Mouse (Mus musculus) left cerebral cortex, adult 6 months (tissue): Measurements from ENCODE around the gene Cxxc4. TPM values are rescaled to one million over a fixed set of nuclear protein-coding genes. Genes with fewer than 3 reads are reported as not detected.

Experiments used
- long read RNA-seq, 2 experiments: library from polyadenylated mRNA; unstranded; transcript quantifications; one replicate each; pipeline ENCODE4 v2.0.0; 2019 to 2020
- polyA plus RNA-seq: library from polyadenylated mRNA; unstranded; fragments of <200 nt; fragmentation: Nextera tagmentation; gene quantifications from 2 replicates; pipeline ENCODE4 v1.2.3, GENCODE M21; 2021

Cxxc4 gene
- polyA plus RNA-seq = 5.0 and 7.2 TPM in 2 replicates
- long read RNA-seq, experiment 1, partial matches to known transcripts = 13 of 13 reads
- long read RNA-seq, experiment 1, other reads (novel, unspliced or antisense) = 0 of 13 reads
- long read RNA-seq, experiment 2, full-length matches to known transcripts = 2 of 11 reads
- long read RNA-seq, experiment 2, partial matches to known transcripts = 3 of 11 reads
- long read RNA-seq, experiment 2, other reads (novel, unspliced or antisense) = 6 of 11 reads

GRCm38 (mm10) chr3:134236414-134237112 lies at the start of gene Cxxc4:
Gene Cxxc4, plus strand, starts transcription at chr3:134236484.

